Mouse (Mus musculus) gastrocnemius, adult 2 months (tissue): Measurements from ENCODE around the gene Ubash3a. TPM values are rescaled to one million over a fixed set of nuclear protein-coding genes. Genes with fewer than 3 reads are reported as not detected.
A peak's percentile ranks its signal among the peaks of the same experiment; 100 is the strongest.

Source experiments
- DNase-seq: peaks from one replicate; pipeline ENCODE4 v3.0.0; 2022
- H3K27ac ChIP-seq: fragments of 200-600 bp; 2 replicates; pipeline ENCODE4 v1.8.1; 2022; ENCODE audit warnings: mild to moderate bottlenecking
- H3K4me3 ChIP-seq: fragments of 200-600 bp; 2 replicates; pipeline ENCODE4 v1.8.1; 2022; ENCODE audit warnings: mild to moderate bottlenecking, moderate library complexity
- CTCF ChIP-seq: fragments of 200-600 bp; IDR thresholded peaks from 2 replicates; pipeline ENCODE4 v1.8.1; 2022; ENCODE audit warnings: antibody characterized with exemption, mild to moderate bottlenecking, moderate library complexity
- intact Hi-C: fragments of 180-260 bp; cut with DNase I; formaldehyde crosslinking; loops from one replicate; pipeline ENCODE4 v1.15.1; 2025
- long read RNA-seq, 2 experiments: library from polyadenylated mRNA; stranded (forward); transcript quantifications; one replicate each; pipeline ENCODE4 v2.0.0; 2021
- total RNA-seq, 2 experiments: library from RNA; stranded (reverse); gene quantifications; 2 replicates each; pipeline ENCODE4 v1.2.3; 2021

Ubash3a gene
- total RNA-seq = not detected
- long read RNA-seq, experiment 1 = 0 reads
- long read RNA-seq, experiment 2 = 0 reads

DNA sequence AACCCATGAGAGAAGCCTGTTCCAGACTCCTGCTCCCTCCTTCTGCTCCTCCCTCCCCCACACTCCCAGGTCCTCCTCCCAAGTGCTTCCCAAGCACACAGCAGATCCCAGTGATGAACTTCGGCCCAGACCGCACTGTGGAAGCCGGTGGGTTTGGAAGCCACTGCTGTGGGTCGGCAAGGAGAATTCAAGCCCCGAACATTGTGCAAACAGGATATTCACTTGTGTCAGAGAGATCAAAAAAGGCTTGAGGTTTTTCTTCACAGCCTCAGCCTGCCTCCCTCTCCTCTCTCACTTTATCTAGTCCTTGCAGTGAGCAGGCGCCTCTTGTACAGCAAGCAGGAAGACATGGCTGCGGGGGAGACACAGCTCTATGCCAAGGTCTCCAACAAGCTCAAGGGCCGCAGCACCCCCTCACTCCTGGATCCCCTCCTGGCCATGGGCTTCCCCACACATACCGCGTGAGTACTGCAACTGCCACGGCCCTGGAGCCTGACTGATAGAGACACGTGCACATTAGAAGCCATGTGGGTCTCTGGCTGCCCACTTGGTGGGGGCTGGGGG, at the start of gene Ubash3a:
Ubash3a (plus strand) TSS at position 103 of the 564 bp plus-strand sequence.
- Histone ChIP-seq H3K4me3 (no peak within 1 kb of the TSS), H3K27ac (no peak within 1 kb of the TSS)
- intact Hi-C loops = no loop called here
- TF ChIP-seq CTCF = no peak
- no peak for DNase-seq

DNA sequence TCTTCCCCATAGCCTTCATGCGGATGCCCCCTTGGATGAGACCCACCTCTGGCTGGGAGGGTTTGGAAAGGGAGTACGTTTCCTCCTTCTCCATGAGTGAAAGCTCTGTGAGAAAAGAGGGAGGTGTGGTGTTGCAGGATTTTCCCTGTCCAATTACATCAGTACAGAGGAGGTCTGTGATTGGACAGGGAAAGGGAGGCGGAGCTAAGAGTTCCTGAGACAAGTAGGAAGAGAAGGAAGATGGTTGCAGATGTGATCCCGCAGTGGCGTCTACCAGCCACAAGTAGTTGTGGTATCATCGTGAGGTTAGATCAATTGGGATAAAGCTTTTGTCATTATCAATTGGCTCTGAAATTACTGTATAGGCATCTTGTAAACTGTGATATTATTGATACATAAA, 49.8 kb upstream of the Ubash3a start:
- no peak for TF ChIP-seq CTCF
- intact Hi-C loops = no loop called here
- Histone ChIP-seq H3K27ac (no peak overlapping the region), H3K4me3 (no peak overlapping the region)
- no peak for DNase-seq

DNA sequence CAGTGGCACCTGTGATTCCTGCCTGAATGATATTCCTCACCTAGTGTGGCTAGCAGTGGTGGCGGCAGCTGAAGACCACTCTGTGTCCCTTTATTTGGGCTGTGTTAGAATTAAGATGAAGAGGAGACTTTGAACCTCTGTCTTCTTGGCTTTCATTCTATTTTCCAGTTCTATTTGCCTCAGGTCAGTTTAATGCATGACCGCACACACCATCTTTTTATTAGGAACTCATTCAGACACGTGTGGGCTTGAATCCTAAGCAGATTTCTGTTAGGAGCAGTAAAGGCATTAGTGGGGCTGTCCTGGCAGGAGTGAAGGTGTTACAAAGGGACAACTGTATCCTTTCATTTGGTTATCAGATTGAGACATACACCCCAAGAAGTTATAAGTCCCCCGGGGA, 47.4 kb upstream of the Ubash3a start:
- no peak overlapping the region for H3K4me3 ChIP-seq
- no peak for DNase-seq
- no peak for TF ChIP-seq CTCF
- H3K27ac ChIP-seq = no peak overlapping the region
- intact Hi-C loops = no loop called here

DNA sequence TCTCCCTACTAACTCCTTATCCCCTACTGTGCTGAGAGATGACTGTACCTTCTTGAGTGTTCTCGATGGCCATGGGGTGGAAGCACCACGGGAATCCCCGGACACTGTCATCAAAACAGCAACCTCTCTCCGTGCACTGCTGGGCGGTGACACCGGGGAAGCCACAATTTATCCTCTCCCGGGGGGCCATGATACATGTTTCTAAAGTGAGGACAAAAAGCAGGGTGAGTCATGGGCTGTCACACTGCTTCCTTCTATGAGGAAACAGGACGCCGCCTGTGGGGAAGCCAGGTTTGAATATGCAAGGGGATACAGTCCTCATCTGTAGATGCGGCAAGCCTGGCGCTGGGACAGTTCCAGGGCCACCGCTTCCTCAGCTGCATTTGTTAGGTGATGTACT, 45.1 kb upstream of the Ubash3a start:
- TF ChIP-seq CTCF = no peak
- no peak for DNase-seq
- no peak overlapping the region for H3K4me3 ChIP-seq

DNA sequence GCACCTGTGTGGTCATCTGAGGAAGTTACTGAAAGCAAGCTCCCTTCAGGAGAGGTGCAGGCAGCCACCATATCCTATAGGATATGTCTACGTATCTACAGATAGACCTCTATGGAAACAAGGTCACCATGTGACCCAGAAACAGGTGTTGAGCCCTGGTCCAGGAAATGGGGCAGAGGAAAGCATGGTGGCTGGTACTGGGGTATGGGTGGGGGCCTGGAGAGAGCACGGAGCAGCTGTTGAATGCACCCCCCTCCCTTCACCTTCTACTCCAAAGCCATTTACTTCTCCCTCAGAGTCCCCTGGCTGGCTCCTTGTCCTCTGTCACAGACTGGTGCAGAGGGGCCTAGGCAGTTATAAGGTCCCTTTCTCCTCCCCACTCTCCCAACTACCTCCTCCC, 43.9 kb upstream of the Ubash3a start:
- no peak for TF ChIP-seq CTCF
- intact Hi-C loops = no loop called here
- Histone ChIP-seq H3K4me3 (no peak overlapping the region), H3K27ac (no peak overlapping the region)
- DNase-seq = no peak

More for the DNA sequence above, 45.1 kb upstream of the Ubash3a start:
- intact Hi-C loops = no loop called here
- H3K27ac ChIP-seq = no peak overlapping the region

DNA sequence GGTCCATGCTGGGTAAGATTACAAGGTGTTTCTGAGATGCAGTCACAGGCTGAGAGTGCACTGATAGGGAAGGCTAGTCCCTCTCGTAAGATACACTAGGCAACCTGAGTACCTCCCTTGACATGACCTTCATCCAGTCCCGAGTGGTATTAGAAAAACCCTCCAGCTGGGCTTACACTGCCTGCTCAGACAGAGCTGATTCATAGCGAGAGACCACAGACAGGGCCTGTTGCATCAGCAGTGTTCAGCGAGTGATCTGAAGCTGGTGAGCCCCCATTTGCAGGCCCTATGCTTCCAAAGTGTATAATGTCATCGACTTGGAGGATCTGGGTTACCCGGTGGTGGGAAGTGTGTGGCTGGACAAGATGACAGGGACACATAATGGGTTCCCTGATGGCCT, 42.5 kb upstream of the Ubash3a start, which contains the start of gene Tff1:
Tff1 (minus strand) TSS at position 151 of the 400 bp plus-strand sequence.
- intact Hi-C loops = no loop called here
- Histone ChIP-seq H3K27ac (no peak within 1 kb of the TSS), H3K4me3 (no peak within 1 kb of the TSS)
- no peak for TF ChIP-seq CTCF
- no peak for DNase-seq

DNA sequence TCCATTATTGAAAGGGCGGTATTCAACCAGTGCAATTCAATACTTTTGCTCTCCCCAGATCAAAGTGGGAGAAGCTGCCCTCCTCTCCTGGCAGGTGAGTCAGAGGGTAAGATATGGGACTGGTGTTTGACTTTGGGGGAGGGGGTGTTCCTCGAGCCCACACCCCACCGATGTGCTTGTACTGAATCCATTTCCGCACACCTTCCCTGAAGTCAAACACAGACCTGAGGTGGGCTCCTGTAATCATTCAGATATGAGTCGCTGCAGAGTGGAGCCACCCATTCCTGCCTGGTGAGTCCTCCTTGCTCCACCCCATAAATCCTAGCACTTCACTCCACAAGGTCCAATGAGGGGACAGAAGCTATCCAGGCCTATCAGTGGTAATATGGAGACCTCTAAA, 37.9 kb upstream of the Ubash3a start:
- no peak for TF ChIP-seq CTCF
- H3K27ac ChIP-seq = no peak overlapping the region
- intact Hi-C loops = no loop called here
- DNase-seq = no peak
- no peak overlapping the region for H3K4me3 ChIP-seq

DNA sequence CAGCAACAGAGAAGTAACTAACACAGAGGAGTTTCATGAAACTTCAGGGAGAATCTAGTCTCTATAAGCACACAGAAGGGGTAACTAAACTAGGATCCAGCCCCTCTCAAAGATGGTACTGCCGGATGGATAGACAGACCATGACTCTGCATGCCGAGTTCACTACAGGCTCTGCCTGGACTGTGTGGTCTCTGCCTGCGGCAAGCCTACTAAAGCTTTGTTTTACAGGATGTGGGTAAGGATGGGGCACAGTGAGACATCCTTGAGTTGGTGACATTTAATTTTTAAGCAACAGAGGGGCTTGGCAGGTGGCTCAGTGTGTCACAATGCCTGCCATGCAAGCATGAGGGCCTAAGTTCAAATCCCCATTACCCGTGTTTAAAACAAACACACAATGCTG, 31.4 kb upstream of the Ubash3a start:
- no peak for TF ChIP-seq CTCF
- DNase-seq = no peak
- H3K4me3 ChIP-seq = no peak overlapping the region
- intact Hi-C loops = no loop called here
- H3K27ac ChIP-seq = no peak overlapping the region

DNA sequence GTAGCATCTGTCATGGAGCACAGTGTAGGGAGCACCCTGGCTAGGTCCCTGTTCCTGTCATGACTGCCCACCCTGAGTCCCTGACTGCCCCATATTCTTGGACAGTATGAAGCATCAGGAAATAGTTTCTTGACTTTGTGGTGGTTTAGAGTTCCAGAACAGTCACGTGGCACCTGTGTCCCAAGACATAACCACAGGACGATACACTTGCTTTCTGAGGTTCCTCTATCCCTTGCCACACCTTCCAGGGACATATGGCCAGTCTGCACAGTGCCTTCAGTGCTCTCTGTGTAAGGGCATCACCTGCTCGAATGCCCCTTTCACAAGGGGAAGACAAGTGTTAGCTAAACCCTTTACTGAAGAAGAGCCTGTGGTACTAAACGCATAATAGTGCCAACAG, 26.2 kb upstream of the Ubash3a start:
- Histone ChIP-seq H3K4me3 (no peak overlapping the region), H3K27ac (no peak overlapping the region)
- no peak for DNase-seq
- no peak for TF ChIP-seq CTCF
- intact Hi-C loops = no loop called here

DNA sequence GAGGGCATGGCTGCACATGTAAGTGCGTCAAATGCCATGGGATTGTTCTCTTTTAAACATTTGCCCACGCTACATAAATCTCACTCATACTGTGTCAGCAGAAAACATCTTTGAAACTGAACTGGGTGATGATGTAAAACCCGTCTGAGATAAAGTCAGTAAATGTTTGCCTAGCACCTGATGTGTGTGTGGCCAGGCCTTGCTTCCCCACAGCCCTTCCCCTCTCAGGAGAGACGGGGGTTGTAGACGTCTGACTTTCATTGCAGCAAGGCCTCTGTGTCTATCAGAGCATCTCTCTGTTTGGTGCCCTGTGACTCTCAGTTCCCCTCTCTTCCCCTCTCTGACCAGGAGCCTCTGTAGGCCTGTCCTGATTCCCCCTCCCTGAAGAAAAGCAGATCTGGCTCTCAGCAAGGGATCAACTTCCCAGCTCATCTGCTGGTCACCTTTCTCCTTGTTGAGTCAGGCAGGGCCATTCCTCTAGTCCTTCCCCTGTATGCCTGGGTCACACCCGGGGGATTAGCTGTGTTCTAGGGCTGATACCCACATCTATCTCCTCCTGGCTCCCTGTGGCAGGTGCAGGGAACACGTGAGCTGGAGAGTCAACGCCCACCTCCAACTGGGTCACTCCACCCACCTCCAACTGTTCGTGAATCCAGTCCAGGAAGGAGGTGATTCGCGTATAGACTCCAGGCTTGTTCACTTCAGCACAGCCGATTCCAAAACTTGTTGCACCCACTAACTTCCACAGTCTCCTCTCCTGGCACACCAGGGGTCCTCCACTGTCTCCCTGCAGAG, 24.3 kb upstream of the Ubash3a start:
- TF ChIP-seq CTCF = no peak
- H3K27ac ChIP-seq = no peak overlapping the region
- no peak for DNase-seq
- no peak overlapping the region for H3K4me3 ChIP-seq
- intact Hi-C loops = no loop called here

DNA sequence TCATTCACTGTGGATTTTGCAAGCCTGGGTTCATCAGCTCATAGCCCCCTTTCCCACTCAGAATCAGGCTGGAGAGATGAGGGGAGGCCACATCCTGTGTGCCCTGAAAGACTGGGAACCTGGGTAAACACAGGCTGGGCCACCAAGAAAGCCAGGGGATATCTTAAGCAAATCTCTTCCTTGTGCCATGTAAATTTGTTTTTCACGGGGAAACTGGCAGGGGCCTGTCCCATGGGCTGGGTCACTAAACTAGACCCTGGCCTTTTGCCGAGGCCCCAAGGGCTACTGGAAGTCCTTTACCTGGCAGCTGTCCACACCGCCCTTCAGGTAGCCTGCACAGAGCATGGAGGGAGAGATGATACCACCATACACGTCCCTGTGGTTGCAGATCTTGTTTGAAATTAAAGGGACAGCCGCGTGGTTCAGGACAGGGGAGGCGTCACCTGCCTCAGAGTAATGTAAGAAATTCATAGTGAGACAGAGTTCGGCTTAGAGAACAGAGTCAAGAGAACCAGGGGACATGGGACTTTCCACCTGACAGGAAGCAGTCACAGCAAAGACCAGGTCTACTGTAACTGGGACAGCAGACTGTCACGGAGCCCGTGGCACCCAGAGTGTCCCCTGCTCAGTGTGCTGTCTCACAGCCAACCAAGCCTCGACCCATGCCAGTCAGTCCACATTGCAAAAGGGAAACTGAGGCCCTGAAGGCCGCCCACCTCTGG, 23.2 kb upstream of the Ubash3a start:
- DNase-seq = no peak
- Histone ChIP-seq H3K27ac (no peak overlapping the region), H3K4me3 (no peak overlapping the region)
- intact Hi-C loops = no loop called here
- TF ChIP-seq CTCF = no peak

DNA sequence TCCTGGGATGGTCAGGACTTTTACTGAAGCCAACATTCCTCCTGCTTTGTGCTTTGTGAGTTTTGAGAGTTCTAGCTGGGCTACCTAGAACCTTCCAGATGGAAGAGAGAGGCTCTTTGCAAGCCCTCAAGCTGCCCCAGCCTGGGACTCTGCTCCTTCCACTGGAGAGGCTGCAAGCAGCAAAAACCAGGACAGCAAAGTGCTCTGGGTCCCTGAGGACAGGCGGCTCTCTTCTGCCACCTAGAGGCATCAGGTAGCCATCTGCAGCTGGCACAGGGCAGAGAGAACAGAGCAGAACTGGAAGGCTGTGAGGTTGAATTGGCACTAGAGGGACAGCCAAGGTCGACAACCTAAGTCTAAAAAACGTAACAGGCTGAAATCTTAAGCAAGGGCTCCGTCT, 20.3 kb upstream of the Ubash3a start:
- no peak overlapping the region for H3K4me3 ChIP-seq
- intact Hi-C loops = loop anchor here (1.0 to 2.0 kb wide), 2 partner anchors 49 to 177 kb away; no protein-coding TSS in a partner anchor
- TF ChIP-seq CTCF = peak; percentile 96
- peak; percentile 75 for DNase-seq
- no peak overlapping the region for H3K27ac ChIP-seq

DNA sequence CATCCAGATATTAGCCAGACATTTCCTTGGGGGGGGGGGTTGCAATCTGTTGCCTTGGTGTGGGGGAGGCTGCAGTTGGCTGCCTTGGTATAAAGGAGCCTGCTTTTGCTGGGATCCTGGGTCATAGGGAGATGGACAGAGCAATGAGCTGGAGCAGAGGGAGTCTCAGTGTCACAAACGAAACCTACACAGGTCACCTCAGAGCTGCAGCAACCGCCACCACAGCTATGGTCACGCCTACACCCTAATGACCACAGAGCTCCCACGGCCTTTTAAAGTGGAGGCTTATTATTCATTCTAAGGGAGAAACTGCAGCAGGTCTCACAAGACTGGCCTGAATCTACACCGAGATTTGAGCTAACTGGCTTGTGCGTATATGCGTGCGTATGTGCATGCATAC, 15.8 kb upstream of the Ubash3a start:
- no peak overlapping the region for H3K4me3 ChIP-seq
- H3K27ac ChIP-seq = no peak overlapping the region
- no peak for TF ChIP-seq CTCF
- intact Hi-C loops = no loop called here
- no peak for DNase-seq
